Mouse (Mus musculus): Measurements from ENCODE around the gene Dexi. TPM values are rescaled to one million over a fixed set of nuclear protein-coding genes. Genes with fewer than 3 reads are reported as not detected.

The Dexi gene
- polyA plus RNA-seq, 1 experiment from 2014 or later, result 1.7 TPM

GRCm38 (mm10) chr16:10515953-10516572, 26.8 kb downstream of the Dexi start:
- Histone ChIP-seq H3K4me3 (ENCODE audit: low read depth, low read length) (no peak overlapping the region), H3K27ac (ENCODE audit: low read length) (no peak overlapping the region), H3K4me2 (ENCODE audit: low read depth, low read length) (no peak overlapping the region), H3K36me3 (ENCODE audit: control insufficient read depth, insufficient read depth) (no peaks in the 10 kb centered on the region), H3K27me3 (ENCODE audit: control insufficient read depth, insufficient read depth, low read depth, low read length) (no peaks in the 10 kb centered on the region), H3K9ac (ENCODE audit: low read depth, low read length) (no peak overlapping the region), H3K4me1 (ENCODE audit: control insufficient read depth, low read depth, low read length) (no peaks in the 10 kb centered on the region), H3K9me3 (replicated peaks; ENCODE audit: control insufficient read depth, low read length) (no peaks in the 10 kb centered on the region)
- ATAC-seq (ENCODE audit: low read depth), result no peak
- WGBS (ENCODE audit: insufficient replicate concordance), result 60% methylated on average over 12 of the region's 12 CpGs

- no peak for ATAC-seq (ENCODE audit: low read depth)
- no peaks in the 10 kb centered on the region for H3K27me3 ChIP-seq (ENCODE audit: control insufficient read depth, insufficient read depth, low read depth, low read length)
- no peaks in the 10 kb centered on the region for H3K4me1 ChIP-seq (ENCODE audit: control insufficient read depth, low read depth, low read length)
- H3K4me3 ChIP-seq (ENCODE audit: low read depth, low read length), result no peak overlapping the region
- H3K9ac ChIP-seq (ENCODE audit: low read depth, low read length), result no peak overlapping the region
- no peak overlapping the region for H3K27ac ChIP-seq (ENCODE audit: low read length)
- no peaks in the 10 kb centered on the region for H3K36me3 ChIP-seq (ENCODE audit: control insufficient read depth, insufficient read depth)
- no peaks in the 10 kb centered on the region for H3K9me3 ChIP-seq (replicated peaks; ENCODE audit: control insufficient read depth, low read length)
- no peak overlapping the region for H3K4me2 ChIP-seq (ENCODE audit: low read depth, low read length)
- WGBS (ENCODE audit: insufficient replicate concordance), result 68% methylated on average over 12 of the region's 12 CpGs
Measured at GRCm38 (mm10) chr16:10511134-10511520, 31.7 kb downstream of the Dexi start.

- Histone ChIP-seq H3K4me3 (ENCODE audit: low read depth, low read length) (no peak overlapping the region), H3K9me3 (replicated peaks; ENCODE audit: control insufficient read depth, low read length) (no peaks in the 10 kb centered on the region), H3K27ac (ENCODE audit: low read length) (no peak overlapping the region), H3K4me2 (ENCODE audit: low read depth, low read length) (no peak overlapping the region), H3K36me3 (ENCODE audit: control insufficient read depth, insufficient read depth) (no peaks in the 10 kb centered on the region), H3K4me1 (ENCODE audit: control insufficient read depth, low read depth, low read length) (no peaks in the 10 kb centered on the region), H3K9ac (ENCODE audit: low read depth, low read length) (no peak overlapping the region), H3K27me3 (ENCODE audit: control insufficient read depth, insufficient read depth, low read depth, low read length) (no peaks in the 10 kb centered on the region)
- 47% methylated on average over 14 of the region's 14 CpGs for WGBS (ENCODE audit: insufficient replicate concordance)
- ATAC-seq (ENCODE audit: low read depth), result no peak
Measured at GRCm38 (mm10) chr16:10510477-10511133, 32.2 kb downstream of the Dexi start.

- Histone ChIP-seq H3K9me3 (replicated peaks; ENCODE audit: control insufficient read depth, low read length) (no peaks in the 10 kb centered on the region), H3K4me1 (ENCODE audit: control insufficient read depth, low read depth, low read length) (no peaks in the 10 kb centered on the region), H3K27me3 (ENCODE audit: control insufficient read depth, insufficient read depth, low read depth, low read length) (no peaks in the 10 kb centered on the region), H3K27ac (ENCODE audit: low read length) (no peak overlapping the region), H3K4me3 (ENCODE audit: low read depth, low read length) (no peak overlapping the region), H3K4me2 (ENCODE audit: low read depth, low read length) (no peak overlapping the region), H3K9ac (ENCODE audit: low read depth, low read length) (no peak overlapping the region), H3K36me3 (ENCODE audit: control insufficient read depth, insufficient read depth) (no peaks in the 10 kb centered on the region)
- WGBS (ENCODE audit: insufficient replicate concordance), result 34% methylated on average over 6 of the region's 6 CpGs
- no peak for ATAC-seq (ENCODE audit: low read depth)
Measured at GRCm38 (mm10) chr16:10508691-10509090, 34.2 kb downstream of the Dexi start.

GRCm38 (mm10) chr16:10507445-10507844, 35.4 kb downstream of the Dexi start:
- Histone ChIP-seq H3K36me3 (ENCODE audit: control insufficient read depth, insufficient read depth) (no peaks in the 10 kb centered on the region), H3K27me3 (ENCODE audit: control insufficient read depth, insufficient read depth, low read depth, low read length) (no peaks in the 10 kb centered on the region), H3K4me2 (ENCODE audit: low read depth, low read length) (no peak overlapping the region), H3K9me3 (replicated peaks; ENCODE audit: control insufficient read depth, low read length) (no peaks in the 10 kb centered on the region), H3K27ac (ENCODE audit: low read length) (no peak overlapping the region), H3K4me3 (ENCODE audit: low read depth, low read length) (no peak overlapping the region), H3K9ac (ENCODE audit: low read depth, low read length) (no peak overlapping the region), H3K4me1 (ENCODE audit: control insufficient read depth, low read depth, low read length) (no peaks in the 10 kb centered on the region)
- WGBS (ENCODE audit: insufficient replicate concordance), result 46% methylated on average over 4 of the region's 4 CpGs
- no peak for ATAC-seq (ENCODE audit: low read depth)

- Histone ChIP-seq H3K36me3 (ENCODE audit: control insufficient read depth, insufficient read depth) (no peaks in the 10 kb centered on the region), H3K27ac (ENCODE audit: low read length) (no peak overlapping the region), H3K9me3 (replicated peaks; ENCODE audit: control insufficient read depth, low read length) (no peaks in the 10 kb centered on the region), H3K9ac (ENCODE audit: low read depth, low read length) (no peak overlapping the region), H3K27me3 (ENCODE audit: control insufficient read depth, insufficient read depth, low read depth, low read length) (no peaks in the 10 kb centered on the region; the same call in 1 of the 2 replicates), H3K4me1 (ENCODE audit: control insufficient read depth, low read depth, low read length) (no peaks in the 10 kb centered on the region), H3K4me2 (ENCODE audit: low read depth, low read length) (no peak overlapping the region), H3K4me3 (ENCODE audit: low read depth, low read length) (no peak overlapping the region)
- WGBS (ENCODE audit: insufficient replicate concordance), result 44% methylated on average over 2 of the region's 2 CpGs
- no peak for ATAC-seq (ENCODE audit: low read depth)
Measured at GRCm38 (mm10) chr16:10503058-10503457, 39.8 kb downstream of the Dexi start.

GRCm38 (mm10) chr16:10501865-10502264, 41.0 kb downstream of the Dexi start:
- Histone ChIP-seq H3K4me1 (ENCODE audit: control insufficient read depth, low read depth, low read length) (no peaks in the 10 kb centered on the region), H3K27me3 (ENCODE audit: control insufficient read depth, insufficient read depth, low read depth, low read length) (no peaks in the 10 kb centered on the region; the same call in 1 of the 2 replicates), H3K27ac (ENCODE audit: low read length) (no peak overlapping the region), H3K36me3 (ENCODE audit: control insufficient read depth, insufficient read depth) (no peaks in the 10 kb centered on the region), H3K4me3 (ENCODE audit: low read depth, low read length) (no peak overlapping the region), H3K4me2 (ENCODE audit: low read depth, low read length) (no peak overlapping the region), H3K9me3 (replicated peaks; ENCODE audit: control insufficient read depth, low read length) (no peaks in the 10 kb centered on the region), H3K9ac (ENCODE audit: low read depth, low read length) (no peak overlapping the region)
- WGBS (ENCODE audit: insufficient replicate concordance), result 8% methylated on average over 8 of the region's 8 CpGs
- ATAC-seq (ENCODE audit: low read depth), result no peak

- Histone ChIP-seq H3K9me3 (replicated peaks; ENCODE audit: control insufficient read depth, low read length) (no peaks in the 10 kb centered on the region), H3K9ac (ENCODE audit: low read depth, low read length) (no peak overlapping the region), H3K27ac (ENCODE audit: low read length) (no peak overlapping the region), H3K4me1 (ENCODE audit: control insufficient read depth, low read depth, low read length) (no peaks in the 10 kb centered on the region), H3K27me3 (ENCODE audit: control insufficient read depth, insufficient read depth, low read depth, low read length) (no peaks in the 10 kb centered on the region; the same call in 1 of the 2 replicates), H3K36me3 (ENCODE audit: control insufficient read depth, insufficient read depth) (no peaks in the 10 kb centered on the region), H3K4me2 (ENCODE audit: low read depth, low read length) (no peak overlapping the region), H3K4me3 (ENCODE audit: low read depth, low read length) (no peak overlapping the region)
- 52% methylated on average over 1 of the region's 1 CpGs for WGBS (ENCODE audit: insufficient replicate concordance)
- no peak for ATAC-seq (ENCODE audit: low read depth)
Measured at GRCm38 (mm10) chr16:10499122-10499521, 43.7 kb downstream of the Dexi start.

GRCm38 (mm10) chr16:10498096-10498602, 44.7 kb downstream of the Dexi start:
- H3K36me3 ChIP-seq (ENCODE audit: control insufficient read depth, insufficient read depth), result no peaks in the 10 kb centered on the region
- no peak overlapping the region for H3K4me3 ChIP-seq (ENCODE audit: low read depth, low read length)
- no peak for ATAC-seq (ENCODE audit: low read depth)
- no peaks in the 10 kb centered on the region for H3K4me1 ChIP-seq (ENCODE audit: control insufficient read depth, low read depth, low read length)
- WGBS (ENCODE audit: insufficient replicate concordance), result 42% methylated on average over 5 of the region's 5 CpGs
- no peaks in the 10 kb centered on the region for H3K9me3 ChIP-seq (replicated peaks; ENCODE audit: control insufficient read depth, low read length)
- H3K27me3 ChIP-seq (ENCODE audit: control insufficient read depth, insufficient read depth, low read depth, low read length), result no peaks in the 10 kb centered on the region; the same call in 1 of the 2 replicates
- H3K9ac ChIP-seq (ENCODE audit: low read depth, low read length), result no peak overlapping the region
- H3K4me2 ChIP-seq (ENCODE audit: low read depth, low read length), result no peak overlapping the region
- no peak overlapping the region for H3K27ac ChIP-seq (ENCODE audit: low read length)
